Mouse (Mus musculus) telencephalon, adult 2 months (tissue): ENCODE results near the gene Cux1.

Experiments
- DNase-seq: peaks from one replicate; pipeline ENCODE4 v3.0.0-alpha.2; 2011; ENCODE audit warnings: low read depth, low spot score

Gene Cux1

DNA sequence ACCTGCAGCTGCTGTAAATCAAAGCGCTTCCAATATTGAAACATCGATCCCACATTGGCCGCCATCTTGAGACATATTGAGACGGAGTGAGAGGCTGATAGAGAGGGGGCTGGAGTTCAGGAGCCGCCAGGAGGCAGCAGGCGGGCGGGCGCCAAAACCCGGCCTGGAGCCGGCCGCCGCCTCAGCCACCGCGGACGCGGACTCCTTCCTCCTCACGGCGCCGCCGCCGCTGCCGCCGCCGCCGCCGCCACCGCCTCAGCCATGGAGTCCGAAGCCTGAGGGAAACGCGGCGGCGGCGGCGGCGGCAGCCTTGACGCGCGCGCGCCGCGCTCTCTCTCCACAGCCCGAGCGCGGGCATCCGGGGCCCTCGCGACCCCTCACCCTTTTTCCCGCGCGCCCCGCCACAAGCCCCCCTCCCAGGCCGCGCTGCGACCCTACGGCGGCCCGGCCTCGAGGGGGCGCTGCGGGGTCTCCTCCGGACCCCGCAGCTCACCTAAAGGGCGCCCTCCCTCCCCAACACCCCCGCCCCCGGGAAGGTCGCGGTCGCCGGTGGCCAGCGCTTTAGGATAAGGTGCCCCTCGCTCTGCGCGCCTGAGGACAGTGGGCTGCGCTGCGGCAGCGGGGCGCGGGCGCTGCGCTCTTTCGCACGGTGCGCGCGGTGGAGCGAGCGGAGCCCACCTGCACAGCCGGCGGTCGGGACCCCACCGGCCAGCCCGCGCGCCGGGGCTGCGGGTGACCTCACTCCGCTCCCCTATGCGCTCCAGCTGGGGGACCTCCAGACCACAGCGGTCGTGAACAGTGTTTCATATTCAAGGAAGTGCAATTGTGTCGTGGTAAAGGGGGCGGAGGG is at the start of gene Cux1:
Gene Cux1 (minus strand): TSS at position 315 of the 850 bp plus-strand sequence.
- DNase-seq: peak; percentile 64

DNA sequence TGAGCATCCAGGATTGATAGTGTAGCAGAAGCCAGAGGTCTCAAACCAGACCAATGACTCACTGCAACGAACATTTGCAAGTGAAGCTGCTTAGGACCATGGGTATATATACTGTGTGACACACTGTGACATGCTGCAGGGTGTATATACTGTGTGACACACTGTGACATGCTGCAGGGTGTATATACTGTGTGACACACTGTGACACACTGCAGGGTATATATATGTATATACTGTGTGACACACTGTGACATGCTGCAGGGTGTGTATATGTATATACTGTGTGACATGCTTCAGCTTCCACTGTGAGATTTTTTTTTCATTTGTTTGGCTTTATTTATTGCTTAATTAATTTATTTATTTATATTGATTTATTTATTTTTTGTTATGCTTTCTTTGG is 45.1 kb upstream of the Cux1 start:
- DNase-seq: no peak

DNA sequence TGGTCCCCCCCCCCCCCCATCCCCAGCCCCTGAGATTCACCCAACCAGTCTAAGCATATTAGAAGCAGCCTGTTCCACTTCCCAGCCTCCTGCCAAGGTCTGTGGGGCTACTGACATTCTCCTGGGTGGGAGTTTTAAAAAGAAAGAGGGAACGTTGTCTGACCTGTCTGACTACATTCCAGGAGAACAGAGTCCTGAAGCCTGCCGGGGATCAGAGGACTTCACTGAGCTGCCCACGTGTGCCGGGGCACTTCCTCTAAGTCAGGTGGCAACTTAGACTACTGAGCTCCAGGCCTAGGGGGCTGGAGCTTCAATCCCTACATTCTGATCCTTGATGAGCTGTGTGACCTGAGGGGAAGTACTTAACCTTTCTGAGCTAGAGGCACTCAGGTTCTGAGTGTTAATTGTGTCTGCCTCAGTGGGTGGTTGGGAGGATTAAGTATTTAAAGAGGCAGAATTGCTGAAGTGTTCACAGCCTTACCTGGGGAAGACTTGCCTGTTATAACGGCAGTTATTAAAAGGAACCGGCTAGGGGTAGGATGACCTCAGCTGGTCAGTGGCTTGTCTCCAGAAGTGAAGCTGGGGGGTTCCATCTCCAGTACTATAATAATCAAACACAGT is 41.6 kb upstream of the Cux1 start:
- DNase-seq: no peak

DNA sequence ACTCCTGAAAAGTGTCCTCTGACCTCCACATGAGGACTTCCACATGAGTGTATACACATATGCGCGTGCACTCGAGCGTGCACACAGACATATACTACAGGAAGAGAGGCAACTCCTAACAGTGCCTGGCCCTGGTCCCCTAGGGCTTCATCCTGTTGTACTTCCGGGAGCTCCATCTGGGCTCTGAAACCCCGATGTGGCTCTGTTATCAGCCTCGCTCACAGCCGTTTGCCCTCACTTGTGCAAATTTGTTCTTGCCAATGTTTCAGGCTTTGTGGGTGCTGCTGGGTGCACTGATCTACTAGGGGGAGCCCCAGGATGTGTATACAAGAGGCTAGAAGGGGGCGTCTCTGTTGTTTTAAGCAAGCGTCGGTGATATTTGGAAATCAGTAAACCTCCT is 37.9 kb upstream of the Cux1 start:
- no peak for DNase-seq

DNA sequence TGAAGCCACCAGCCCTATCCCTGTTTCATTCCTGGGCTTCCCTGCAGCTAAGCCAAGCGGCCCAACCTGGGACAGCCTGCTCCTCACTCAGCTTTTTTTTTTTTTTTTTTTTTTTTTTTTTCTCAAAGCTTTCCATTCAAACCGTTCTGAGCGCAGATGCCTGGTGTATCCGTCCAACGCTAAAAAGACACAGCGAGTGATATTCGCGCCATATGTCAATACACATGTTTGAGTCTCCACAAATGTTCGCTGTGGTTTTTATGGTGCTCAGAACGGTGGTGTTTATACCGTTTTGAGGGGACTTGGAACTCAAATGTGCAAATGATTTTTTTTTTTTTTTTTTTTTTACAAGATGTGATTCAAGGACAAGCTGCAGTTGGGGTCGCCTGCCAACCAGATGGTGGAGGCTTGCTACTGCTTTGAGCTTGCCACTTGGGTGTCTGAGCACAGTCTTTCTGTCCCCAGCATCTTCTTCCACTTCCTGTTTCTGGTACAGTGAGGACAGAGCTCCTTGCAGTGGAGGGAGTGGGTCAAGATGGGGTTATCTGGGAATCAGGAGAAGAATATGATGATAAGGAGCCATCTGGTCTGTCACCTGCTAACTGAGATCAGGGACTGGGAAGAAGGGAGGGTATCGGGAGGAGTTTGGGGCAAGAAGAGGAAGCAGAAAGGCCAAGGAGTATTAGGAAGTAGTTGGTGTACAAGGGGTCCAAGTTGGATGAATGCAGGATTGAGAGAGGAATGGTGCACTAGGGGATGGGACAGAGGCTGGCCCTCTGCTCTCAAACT is 36.1 kb upstream of the Cux1 start:
- DNase-seq: peak; percentile 68

DNA sequence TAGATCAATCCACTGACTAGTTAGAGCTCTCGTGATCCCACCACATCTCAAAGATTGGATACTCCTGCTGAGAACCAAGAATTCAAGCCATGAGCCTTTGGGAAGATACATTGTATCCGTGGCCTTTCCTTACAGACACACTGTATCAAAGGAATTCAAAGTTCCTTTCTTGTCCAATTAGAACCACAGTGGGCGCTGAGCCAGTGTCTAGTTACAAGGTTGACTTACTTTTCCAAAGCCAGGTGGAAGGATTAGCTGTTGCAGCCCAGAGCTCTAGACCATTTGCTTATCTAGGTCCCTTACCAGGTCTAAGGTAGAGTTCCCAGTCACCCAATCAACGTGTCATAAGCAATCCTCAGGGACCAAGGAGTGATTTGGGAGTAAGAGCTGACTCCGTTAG is 33.2 kb upstream of the Cux1 start:
- no peak for DNase-seq

DNA sequence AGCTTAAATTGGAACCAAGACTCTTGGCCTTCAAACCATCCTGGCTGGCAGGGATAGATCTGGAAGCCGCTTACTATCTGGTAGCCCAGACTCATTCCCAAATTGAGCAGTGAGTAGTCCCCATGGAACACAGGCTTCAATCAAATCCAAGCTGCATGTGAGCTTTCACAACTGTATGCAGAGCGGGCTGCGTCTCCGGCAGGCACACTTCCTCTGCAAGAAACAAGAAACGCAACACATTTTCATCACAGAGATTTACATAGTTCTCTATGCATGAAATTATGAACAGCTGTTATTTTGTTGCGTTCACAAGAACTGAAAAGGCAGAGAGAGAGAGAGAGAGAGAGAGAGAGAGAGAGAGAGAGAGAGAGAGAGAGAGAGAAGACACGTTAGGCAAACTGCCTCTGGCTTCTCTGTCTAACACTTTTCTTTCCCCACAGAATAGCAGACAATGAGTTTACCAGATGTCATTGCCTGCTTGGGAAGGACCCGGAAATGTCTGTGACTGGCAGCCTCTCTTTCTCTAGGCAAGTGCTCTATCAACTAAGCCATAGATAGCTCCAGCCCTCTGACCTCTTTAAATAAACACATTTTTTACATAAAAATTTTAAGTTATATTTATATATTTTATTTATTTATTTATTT is 27.7 kb upstream of the Cux1 start:
- DNase-seq: no peak

DNA sequence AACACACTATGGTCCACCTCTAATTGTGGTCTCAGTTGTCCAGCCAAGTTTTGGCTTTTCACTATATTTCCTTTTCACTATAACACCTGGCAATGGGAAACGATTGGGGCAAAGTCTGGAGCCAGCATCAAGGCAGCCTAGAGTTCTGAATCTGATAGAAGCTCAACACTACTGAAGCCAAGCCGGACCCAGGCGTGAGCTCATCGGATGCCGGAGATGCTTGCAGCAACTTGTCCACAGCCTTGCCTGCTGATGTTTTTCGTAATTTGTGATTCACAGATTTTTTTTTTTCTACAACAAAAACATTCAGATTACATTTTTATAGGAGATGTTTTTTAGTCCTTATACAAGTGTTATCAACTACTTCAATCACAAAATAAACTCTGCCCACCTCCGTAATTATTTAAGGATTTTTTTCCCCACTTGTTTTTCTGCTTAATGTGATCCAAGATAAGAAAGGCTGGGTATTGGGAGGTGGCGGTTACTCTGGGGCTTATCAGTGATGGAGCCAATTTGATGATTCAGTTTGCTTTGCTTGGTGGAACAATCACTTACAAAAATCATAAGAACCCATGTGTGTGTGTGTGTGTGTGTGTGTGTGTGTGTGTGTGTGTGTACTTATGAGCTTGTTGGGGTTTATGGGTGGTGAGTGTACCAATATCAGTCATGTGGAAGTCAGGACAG is 24.7 kb upstream of the Cux1 start:
- no peak for DNase-seq

DNA sequence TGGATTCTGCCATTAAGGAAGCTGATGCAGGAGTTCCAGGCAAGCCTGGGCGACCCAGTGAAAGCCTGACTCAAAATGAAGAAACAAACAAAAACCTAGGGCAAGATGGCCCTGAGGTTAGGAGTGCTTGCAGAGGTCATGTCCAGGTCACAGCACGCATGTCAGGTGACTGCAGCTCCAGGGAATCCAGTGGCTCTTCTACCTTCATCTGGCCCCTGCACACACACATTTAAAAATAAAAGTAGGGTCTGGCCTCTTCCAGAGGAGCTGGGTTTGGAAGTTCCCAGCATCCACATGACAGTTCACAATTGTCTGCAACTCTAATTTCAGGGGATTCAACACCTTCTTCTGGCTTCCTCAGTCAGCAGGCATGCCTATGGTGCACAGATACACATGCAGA is 21.7 kb upstream of the Cux1 start:
- no peak for DNase-seq

DNA sequence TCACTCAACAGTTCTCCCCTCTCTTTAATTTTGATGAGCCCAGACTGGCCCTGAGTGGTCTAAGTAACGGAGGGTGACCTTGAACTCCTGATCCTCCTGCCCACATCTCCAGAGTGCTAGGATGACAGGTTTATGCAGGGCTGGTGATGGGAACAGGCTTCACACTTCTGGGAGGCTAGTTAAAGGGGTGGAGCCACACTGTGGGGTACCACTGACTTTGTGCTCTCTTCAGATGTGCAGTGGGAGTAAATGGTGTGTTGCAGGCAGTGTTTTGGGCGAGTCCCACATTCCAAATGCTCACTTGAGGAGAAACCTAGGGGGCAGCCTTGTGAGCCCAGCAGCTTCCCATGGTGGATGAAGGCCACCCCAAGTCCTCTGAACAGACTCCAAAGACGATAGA is 21.2 kb upstream of the Cux1 start:
- DNase-seq: no peak

DNA sequence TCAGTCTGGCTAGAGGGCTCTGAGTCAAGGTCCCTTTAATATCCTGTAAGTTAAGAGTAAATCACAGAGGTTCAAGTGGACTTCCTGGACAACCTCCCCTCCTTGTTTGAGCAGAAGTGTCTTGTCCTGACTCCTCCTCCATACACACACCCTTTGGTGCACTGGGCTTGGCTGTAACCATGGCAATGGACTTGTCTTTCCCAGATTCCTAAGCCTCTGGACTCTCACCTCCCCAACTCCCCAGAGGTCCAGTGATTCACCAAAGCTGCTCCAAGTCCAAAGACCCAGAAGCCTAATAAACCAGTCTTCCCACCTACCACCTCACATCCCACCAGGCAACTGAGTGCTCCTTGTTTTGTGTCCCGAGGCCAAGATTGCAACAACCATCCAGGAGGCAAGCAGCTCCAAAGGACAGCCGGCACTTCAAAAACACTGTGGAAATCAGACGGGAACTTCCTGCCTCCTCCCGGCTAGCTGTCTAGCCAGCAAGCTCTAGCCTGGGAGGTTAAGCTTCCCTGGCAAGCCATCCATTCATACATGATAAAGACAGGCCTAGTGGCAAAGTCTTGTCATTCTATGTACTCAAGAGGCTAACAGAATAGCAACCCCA is 17.5 kb upstream of the Cux1 start:
- no peak for DNase-seq

DNA sequence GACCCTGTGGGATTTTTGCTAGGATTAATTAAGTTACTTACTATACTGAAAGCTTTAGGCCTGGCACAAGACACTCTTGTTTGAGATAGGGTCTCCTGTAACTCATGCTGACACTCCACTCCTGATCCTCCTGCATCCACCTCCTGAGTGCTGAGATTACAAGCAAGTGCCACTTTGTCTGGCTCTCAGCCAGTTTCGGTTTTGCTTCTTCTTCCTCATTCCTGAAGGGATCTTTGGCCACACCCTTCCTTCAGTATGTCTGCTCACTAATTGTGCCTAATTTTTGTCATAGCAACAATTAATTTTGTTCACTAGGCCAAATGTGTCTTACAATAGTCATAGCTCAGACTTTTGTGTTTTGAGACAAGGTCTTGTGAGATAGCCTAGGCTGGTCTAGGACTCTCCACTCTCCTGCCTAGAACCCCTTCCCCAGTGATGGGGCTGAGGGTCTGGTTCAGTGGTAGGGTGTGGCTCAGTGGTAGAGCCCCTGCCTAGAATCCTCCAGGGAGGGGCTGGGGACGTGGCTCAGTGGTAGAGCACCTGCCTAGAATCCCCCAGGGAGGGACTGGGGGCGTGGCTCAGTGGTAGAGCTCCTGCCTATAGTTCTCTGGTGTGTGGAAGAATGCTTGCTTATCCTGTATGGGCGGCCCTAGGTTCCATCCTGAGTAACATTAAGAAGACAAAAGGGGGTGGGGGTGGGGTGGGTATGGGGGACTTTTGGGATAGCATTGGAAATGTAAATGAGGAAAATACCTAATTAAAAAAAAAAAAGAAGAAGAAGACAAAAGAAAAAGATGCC is 16.6 kb upstream of the Cux1 start:
- no peak for DNase-seq

DNA sequence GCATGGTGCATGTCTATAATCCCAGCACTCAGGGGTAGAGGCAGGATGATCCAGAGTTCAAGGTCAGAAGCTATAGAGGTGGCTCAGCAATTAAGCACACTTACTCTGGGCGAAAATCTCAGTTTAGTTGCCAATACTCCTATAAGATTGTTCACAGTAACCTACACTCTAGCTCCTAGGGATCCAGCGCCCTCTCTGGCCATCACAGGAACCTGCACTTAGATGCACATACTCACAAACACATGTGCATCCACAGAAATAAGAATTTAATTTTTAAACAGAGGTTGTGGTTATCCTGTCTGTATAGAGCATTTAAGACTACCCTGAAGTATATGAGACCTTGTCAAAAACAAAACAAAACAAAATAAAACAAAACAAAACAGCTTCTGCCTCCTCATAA is 16.0 kb upstream of the Cux1 start:
- no peak for DNase-seq

DNA sequence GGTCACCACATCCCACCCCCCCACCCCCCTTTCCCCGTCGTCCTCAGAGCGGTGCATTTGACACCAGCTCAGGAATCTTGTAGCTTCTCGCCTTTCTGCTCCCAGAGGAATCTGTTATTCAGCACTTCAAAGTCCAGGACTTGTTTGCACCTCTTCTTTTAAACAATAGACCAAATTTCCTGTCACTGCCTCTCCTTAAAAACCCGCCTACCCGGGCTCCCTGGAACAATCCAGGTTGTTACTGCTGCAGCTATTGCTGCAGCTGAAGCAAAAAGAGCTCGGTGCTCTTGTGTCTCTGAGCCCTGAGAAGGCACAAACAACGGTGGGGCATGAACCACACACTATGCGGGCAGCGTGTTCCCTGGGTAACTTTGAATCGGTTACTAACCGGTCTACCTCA is 14.9 kb upstream of the Cux1 start:
- DNase-seq: no peak

DNA sequence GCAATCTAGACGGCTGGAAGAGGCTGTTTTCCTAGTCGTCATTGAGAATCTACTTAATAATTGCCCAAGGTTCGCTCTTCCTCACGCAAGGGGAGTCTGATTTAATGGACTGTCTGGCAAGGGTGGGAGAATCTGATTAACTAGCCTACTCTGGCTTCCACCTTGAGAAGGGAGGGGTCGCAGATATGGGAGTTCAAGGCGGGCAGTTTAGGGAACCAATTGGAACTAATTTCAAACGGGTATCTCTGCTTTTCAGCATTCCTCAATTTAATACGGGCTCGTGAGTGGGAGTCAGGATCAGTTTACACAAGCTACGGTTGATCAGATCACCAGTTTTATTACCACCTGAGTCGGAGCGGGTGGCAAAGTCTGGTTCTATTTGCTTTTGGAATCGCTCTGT is 14.3 kb upstream of the Cux1 start:
- DNase-seq: no peak

DNA sequence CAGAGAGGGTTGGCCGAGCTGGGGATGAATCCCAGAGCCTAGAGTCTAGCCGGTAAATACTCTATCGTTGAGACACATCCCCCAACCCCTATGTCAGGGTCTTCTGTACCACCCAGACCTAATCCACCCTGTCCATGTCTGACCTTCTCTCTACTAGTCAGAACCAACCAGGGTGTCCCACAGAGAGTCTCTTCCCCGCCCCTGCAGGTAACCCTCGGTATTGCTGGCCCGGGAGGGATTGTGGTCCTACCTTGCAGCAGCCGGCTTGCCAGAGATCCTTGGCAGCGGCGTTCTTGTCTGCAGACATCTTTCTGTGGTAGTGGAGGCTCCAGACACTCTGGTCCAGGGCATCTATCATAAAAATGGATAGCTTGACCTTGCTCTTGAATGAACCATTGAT is 13.9 kb upstream of the Cux1 start:
- no peak for DNase-seq

DNA sequence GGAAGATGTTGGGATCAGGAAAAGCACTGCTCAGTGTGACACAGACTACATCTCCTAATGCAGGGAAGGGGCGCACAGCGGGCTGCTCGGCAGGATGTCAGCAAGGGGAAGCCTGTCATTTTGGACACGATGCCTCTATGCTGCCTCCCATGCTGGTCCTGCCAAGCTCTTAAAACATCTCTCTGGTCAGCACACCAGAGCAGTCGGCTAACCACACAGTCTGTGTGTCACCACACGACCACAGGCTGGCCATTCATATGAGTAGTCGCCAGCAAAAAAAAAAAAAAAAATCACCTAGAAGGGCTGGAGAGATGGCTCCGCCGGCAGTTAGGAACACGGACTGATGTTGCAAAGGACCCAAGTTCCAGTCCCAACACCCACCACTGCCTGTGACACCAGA is 10.9 kb upstream of the Cux1 start:
- DNase-seq: no peak

DNA sequence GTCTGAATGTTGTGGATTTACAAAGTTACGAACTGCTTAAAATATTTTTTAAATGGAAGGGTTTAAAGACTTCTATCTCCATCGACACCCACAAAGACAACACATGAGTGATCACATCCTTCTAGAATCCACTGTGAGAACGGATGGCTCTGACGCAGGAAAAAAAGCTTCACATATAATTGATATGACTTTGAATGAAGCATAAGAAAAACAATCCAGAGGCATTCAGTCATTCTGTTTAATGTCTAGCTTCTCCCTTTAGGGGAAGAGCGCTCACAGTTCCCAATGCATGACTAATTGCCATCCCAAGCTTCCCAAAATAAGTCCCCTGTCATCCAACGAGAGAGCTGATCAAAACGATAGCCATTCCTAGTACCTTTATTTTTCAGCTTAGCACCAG is 2.9 kb upstream of the Cux1 start:
- no peak for DNase-seq

DNA sequence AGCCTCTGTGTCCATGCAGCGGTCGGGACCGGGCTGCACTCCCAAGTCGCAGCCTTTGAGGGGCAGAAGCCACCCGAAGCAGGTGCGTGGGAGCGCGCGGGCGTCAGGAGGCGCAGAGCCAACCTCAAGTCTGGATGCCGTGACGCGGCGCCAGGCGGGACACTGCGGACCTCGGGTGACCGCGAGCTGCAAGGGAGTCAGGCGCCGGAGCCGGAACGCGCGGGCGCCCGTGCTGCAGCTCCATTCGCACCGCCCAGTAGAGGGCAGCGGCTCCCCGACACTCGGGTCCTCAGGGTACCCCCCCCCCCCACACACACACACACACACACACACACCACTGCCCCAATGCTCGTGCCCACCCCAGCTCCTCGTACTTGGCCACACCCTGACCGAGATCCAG is 1.5 kb upstream of the Cux1 start:
- no peak for DNase-seq

DNA sequence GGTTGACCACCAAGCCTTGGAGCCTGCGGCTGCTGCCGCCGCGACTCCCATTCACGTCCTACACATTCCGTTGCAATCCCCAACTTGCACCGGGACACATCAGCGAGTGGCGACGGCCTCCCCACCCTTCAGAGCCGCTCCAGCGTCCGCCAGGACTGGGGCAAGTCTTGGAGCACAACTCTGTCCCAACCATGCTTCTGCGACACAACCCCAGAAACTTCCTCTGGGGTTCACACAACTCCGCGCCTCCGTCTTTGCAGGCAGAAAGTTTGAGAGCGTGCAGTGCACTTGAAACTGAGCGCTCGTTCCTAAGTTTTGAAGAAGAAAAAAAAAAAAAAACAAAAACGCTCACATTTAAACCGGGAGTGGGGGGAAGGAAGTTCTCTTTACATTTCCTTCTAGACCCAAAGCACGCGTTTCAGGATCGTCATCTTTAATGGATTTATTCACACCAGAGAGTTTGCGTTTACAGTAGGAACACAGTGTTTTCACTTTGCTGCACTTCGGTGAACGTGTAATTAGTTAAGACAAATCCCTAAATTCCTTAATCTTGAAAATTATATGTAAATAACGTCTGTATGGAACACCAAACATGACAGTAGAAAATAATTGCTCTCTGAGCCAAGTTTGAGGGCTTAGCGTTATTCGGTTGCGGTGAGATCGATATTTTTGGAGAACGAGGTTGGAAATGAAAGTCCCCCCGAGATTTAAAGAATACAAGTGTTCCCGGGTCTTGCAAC is 906 bp upstream of the Cux1 start:
- no peak for DNase-seq
